Mouse (Mus musculus): ENCODE measurements around the gene Prss12. TPM values are rescaled to one million over a fixed set of nuclear protein-coding genes. Genes with fewer than 3 reads are reported as not detected.

The Prss12 gene
- polyA plus RNA-seq, 1 experiment from 2014 or later: 1.2 TPM

Other genes starting within 250 kb of the Prss12 start
- gene Synpo2, start 210.8 kb upstream of the Prss12 start, polyA plus RNA-seq (2016; fragmentation: Nextera tagmentation; extraction: Ambion mirVana): 0.87 and 2.7 TPM in 2 replicates
- 12.5 and 19.4 TPM in 2 replicates for gene Sec24d, start 179.5 kb upstream of the Prss12 start, polyA plus RNA-seq (2016; fragmentation: Nextera tagmentation; extraction: Ambion mirVana)
- gene Mettl14, start 60.8 kb upstream of the Prss12 start, polyA plus RNA-seq (2016; fragmentation: Nextera tagmentation; extraction: Ambion mirVana): 25.4 and 30.6 TPM in 2 replicates
- gene Ndst3, start 243.9 kb downstream of the Prss12 start, polyA plus RNA-seq (2016; fragmentation: Nextera tagmentation; extraction: Ambion mirVana): 0.13 and 0.35 TPM in 2 replicates

Data from limb, embryonic 10.5 days (tissue).